Mouse (Mus musculus): ENCODE results near the gene Dlg2.

Gene Dlg2

DNA sequence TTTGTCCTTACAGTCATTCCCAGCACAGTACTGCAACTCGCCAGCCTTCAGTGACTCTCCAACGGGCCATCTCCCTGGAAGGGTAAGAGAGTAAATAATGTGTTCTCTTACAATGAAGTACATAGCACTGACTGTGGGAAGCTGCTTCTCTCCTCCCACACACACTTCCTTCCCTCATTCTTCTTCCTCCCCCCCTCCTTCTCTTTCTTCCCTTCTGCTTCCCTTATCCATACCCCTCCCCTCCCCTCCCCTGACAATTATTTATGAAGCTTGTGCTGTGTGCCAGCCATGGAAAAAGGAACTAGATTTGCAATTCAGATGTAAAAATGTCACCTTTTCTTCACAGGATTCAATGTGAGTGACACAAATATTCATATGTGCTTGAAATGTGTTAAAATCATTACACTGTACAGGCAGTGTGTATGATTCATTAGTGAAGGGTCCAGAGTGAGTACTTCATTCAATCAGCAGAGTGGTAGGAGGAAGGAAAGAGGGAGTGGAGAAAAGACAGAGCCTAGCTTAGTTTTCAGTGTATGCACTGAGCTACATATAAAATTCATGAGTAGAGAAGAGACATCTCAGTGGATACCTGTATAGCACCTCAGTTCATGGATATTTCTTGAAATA is 1564.4 kb downstream of the Dlg2 start:
- DNase-seq (ENCODE audit: extremely low spot score, low spot score) = no peak

DNA sequence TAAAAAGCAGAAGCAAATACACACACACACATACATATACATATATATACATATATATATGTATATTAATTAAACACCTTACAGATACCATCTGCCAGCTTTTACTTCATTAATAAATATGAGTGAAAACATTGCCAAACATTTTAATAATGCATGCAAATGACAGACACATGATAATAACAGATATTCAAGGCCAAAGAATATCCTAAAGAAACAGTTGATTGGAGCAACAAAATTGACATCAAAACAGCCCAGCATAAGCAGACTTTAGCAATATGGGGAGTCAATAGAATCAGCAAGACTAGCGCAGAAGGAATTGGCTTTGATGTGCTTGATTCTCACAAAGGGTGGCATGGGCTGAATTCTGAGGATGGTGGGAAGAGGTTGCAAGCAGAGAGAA is 1568.5 kb downstream of the Dlg2 start:
- no peak for DNase-seq (ENCODE audit: extremely low spot score, low spot score)

DNA sequence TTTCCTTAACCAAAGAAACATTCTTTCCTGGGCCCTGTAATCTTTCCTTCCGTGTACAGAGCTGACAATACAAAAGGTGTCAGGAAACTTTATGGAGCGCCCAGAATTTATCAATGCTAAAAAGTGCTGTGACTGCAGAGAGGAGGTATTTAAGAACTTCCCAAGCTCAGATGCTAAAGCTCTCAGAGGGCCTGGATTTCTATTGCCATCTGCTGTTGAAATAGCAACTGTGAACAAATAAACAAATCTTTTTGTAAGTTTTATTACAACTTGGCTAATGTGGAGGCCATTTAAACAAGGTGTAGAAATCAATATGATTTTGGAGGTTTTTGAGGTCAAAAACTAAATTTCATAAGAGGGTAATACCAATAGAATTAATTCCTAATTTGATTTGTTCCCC is 1570.8 kb downstream of the Dlg2 start:
- DNase-seq (ENCODE audit: extremely low spot score, low spot score) = no peak

DNA sequence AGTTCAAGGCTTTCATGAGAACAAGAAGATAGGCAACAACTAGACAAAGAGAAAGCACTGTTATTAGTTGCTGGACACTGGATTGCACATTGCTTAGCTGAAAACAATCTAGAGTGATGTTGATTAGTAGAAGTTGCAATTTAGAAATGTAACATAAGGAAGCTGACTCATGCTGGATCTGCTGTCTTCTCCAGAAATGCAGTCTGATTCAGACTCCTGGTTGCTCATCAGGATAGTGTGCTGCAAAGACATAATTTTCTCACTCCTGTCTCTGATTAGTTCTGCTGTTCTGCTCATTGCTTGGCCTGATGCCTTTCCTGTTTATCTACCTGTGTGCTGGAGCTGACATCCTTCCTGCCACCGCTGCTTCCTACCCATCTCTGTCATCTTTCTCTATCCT is 1572.4 kb downstream of the Dlg2 start:
- DNase-seq (ENCODE audit: extremely low spot score, low spot score) = no peak

DNA sequence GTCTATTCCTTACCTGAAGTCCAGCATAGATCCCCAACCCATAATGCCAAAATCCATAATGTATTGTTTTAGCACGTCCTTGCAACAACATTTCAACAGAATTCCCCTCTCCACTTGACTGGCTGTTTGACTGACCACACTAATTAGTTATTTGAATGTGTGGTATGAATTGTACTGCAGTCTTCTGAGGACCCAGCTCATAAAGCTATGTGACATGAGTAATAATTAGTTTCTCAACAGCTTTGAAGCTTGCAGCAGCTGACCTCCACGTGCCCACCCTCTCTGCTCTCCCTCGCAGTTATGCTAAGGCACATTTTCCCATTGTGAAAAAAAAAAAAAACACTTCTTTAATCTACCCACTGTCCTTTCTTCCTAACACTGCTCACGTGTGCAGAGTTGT is 1590.4 kb downstream of the Dlg2 start:
- DNase-seq (ENCODE audit: extremely low spot score, low spot score) = no peak

DNA sequence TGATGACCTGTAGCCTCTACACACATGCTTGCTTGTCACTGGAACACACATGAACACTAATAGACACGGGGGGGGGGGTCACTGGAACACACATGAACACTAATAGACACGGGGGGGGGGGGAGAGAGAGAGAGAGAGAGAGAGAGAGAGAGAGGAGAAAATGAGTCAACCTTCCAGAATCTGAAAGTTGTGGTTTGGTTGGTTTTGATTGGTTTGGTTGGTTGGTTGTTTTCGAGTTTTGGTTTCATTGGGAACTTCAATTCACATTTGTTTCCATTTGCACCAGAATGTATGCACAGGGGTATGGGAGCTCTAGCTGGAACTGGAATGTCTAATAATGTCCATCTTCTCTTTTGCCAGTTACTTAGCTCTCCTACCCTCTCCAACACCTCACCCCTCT is 1611.0 kb downstream of the Dlg2 start:
- DNase-seq (ENCODE audit: extremely low spot score, low spot score) = no peak

DNA sequence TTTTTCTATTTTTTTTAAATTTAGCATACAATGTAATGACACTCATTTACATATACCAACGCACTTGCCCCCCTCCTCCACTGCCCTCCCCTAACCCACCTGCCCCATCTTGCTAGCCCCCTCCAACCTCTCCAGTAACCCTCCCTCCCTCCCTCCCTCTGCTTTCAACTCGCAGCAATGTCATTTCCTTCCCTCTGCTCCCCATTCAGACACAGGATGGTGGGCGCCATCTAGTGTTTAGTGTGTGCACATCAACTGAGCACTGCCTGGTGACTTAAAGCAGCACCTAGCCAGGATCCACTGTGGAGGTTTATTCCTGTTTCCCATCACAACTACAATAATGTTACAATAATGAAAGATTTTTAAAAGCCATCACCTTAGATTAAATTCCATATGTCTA is 1617.4 kb downstream of the Dlg2 start:
- DNase-seq (ENCODE audit: extremely low spot score, low spot score) = peak; percentile 54

DNA sequence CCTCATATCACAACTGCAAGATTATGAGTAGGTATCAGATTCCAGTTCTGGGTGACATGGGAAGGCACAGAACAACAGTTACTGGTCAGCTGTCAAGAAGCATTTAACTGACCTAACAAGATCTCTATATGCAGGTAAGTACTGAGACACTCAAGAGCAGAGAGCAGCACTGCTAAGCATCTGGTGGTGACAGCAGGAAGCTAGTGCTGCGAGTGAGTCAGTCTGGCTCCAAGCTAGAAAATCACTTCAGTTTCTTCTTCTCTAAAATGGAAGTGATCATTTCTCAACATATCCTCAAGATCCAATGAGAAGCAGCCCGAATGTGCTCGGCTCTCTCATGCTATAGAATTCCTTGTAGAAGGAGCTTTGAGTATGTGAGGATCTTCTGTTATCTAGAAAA is 1618.7 kb downstream of the Dlg2 start:
- no peak for DNase-seq (ENCODE audit: extremely low spot score, low spot score)

DNA sequence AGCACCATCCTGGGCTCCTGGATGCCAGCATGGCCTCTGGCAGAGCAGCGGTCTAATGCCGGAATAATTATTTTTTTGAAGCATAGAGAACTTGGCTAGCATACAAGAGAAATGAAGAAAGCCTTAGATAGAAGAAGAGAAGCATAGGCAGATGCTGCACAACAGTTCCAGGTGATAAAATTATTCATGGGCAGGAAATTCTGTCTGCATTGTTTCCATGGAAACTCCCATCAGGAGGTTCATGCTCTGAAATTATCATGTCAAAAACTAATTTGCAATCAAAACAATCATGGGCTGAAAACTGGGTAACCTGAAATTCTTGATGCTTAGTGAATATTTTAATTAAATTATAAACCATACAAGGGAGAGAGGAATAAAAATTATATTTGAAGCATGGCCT is 1624.4 kb downstream of the Dlg2 start:
- no peak for DNase-seq (ENCODE audit: extremely low spot score, low spot score)

DNA sequence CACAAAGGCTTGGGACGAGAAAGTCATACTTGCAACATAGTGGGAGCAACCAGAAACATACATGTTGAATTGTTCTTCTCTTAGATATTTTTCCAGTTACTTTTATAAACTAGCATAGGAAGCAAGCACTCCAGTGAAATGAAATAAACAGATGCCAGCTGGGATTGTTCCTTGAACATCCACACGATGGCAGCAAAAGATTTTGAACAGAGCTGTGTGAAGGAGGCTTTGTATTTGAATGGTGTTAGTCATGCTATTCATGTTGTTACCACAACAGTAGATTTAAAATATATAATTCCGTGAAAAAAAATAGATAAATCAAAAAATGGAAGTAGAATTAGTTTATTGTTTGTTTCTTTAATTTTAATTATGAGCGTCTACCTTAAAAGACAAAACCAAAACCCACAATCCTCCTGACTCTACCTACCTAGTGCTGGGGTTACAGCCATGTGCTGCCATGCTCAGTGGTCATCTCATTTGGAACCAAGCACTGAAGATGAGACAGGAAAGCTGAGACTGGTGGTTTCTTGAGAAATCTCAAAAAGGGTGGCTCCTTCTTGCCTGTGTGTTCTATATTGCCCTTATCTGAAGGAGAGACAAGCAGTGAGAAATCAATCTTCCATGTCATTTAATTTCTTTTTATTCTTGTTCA is 1626.5 kb downstream of the Dlg2 start:
- DNase-seq (ENCODE audit: extremely low spot score, low spot score) = peak; percentile 49

DNA sequence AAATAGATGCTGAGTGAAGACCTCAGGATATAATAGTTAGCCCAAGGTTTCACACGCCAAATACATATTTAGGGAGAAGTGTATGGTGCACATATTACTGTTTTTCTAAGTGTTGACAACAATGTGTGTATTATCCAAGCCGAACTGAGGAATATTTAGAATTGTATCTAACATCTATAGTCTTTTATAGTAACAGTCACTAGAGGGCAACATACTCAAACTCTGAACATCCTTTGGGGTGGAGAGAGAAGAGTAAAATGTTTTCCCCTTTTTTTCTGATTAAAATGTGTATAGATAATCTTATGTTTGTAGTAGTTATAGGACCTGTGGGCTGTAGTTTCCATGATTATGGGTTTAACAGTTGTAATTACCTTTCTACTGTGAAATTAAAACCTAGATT is 1629.0 kb downstream of the Dlg2 start:
- DNase-seq (ENCODE audit: extremely low spot score, low spot score) = no peak

DNA sequence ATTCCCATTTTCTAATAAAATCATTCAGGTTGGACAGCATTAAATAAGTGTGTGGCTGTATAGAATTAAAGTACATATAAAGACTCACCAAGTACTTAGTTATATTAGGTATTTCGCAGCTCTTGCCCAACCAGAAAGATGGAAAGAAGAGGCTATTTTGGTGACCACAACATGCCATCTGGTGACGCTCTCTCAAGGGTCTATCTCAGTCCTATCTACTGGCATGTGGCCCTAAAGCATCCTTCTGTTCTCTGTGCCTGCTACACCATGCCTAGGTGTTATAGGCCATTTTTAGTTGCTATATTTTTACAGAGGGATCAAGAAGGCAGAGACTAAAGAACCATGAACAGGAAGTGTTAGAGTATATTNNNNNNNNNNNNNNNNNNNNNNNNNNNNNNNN is 1629.5 kb downstream of the Dlg2 start:
- no peak for DNase-seq (ENCODE audit: extremely low spot score, low spot score)

DNA sequence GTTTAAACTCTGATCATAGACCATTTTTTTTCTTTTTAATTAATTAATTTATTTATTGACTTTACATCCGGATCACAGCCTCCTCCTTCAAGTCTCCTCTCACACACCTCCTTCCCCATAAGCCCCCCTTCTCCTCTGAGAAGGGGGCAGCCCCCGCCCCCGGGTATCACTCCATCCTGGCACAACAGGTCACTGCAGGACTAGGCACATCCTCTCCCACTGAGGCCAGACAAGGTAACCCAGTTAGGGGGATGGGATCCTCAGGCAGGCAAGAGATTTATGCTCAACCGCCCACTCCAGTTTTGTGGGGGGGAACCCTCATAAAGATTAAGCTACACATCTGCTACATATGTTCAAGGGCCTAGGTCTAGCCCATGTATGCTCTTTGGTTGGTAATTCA is 1636.6 kb downstream of the Dlg2 start:
- no peak for DNase-seq (ENCODE audit: extremely low spot score, low spot score)

DNA sequence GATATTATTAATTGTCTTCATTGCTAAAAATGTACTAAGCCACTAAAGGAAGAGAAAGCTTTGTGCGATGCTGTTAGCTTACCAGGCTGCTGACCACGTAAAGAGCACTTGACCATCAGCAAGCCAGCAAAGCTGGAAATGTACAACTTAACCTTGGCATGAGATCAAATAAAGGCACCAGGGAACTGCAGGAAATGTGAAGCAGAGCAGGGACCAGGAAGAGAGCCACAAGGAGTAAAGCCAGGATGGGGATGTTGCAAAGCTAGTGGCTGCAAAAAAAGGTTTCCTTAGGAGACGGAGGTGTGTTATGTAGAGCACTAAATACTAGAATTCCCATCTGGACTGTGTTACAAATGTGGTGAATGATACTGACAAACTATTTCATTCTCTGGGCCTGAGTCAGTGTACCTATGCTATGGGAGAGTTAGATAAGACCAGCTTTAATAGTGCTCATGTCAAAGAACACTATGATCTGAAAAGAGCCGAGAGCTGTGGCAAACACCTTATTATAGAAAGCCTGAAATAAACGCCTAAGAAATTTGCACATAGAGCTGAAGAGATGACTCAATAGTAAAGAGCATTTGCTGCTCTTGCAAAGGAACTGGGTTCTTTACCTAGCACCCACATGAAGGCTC is 1638.9 kb downstream of the Dlg2 start:
- no peak for DNase-seq (ENCODE audit: extremely low spot score, low spot score)

DNA sequence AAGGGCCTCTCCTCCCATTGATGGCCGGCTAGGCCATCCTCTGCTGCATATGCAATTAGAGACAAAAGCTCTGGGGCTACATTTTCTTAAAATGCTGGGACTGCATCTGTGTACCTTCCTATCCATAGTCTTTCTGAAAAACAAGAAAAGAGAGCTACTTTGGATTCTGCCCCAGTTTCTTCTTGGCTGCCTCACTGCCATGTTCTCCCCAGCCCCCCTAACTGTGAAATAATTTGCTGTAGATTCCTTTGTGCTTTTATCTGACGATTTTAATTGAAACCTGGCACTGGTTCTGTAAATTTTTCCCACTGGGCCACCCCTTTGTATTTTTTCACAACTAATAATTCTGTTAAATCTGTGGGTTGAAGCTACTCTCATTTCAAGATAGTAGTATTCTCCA is 1646.8 kb downstream of the Dlg2 start:
- no peak for DNase-seq (ENCODE audit: extremely low spot score, low spot score)

DNA sequence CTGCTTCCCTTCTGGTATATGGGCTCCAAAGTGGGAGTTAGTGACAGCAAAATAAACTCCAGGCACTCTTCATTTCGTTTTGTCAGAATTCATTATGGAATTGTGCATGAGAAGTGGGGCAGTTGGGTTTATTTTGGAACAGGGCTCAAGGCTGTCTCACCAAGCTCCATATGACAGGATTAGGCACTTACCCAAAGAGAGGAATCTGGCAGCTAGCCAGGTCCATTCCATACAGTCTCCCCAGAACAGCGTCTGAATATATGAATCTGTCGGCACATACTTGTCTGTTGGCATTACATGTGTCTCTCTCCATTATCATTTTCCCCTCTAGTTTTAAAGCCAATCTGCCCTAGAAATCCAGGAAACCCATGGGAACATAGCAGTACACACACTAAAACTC is 1649.4 kb downstream of the Dlg2 start:
- DNase-seq (ENCODE audit: extremely low spot score, low spot score) = no peak

DNA sequence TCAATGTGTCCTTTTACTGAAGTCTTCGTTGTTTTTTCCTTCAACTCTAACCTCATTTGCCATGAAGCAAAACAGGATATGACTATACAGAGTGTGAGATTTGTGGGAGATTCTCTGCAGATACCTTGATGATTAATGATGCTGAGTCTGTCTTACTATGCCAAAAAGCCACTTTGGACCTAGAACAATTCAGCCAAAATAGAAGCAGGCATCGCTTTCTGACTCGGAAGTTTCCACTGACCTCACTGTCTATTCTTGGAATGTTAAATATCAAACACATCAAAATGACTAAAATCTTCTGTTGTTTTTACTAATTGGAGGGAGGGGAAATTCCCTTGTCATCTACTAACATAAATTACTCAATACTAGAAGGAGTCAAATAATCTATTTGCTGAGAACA is 1657.8 kb downstream of the Dlg2 start:
- no peak for DNase-seq (ENCODE audit: extremely low spot score, low spot score)

DNA sequence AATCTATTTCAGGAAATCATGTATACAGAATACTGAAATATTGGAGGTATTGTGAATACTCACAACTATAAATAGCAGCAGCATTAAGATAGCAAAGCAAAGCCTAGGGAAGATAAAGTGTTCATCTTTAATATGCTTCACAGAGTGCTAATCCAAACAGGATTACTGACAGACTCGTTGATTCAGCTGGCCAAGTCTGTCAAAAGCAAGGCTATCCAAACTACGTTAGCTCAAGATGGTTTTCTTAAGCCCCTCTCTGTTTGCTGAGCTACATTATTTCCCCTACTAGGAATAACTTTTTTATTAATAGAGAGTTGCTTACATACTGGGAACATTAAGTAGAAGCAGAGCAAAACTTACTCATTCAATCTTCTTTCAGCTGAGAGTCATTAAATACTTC is 1659.2 kb downstream of the Dlg2 start:
- DNase-seq (ENCODE audit: extremely low spot score, low spot score) = no peak

DNA sequence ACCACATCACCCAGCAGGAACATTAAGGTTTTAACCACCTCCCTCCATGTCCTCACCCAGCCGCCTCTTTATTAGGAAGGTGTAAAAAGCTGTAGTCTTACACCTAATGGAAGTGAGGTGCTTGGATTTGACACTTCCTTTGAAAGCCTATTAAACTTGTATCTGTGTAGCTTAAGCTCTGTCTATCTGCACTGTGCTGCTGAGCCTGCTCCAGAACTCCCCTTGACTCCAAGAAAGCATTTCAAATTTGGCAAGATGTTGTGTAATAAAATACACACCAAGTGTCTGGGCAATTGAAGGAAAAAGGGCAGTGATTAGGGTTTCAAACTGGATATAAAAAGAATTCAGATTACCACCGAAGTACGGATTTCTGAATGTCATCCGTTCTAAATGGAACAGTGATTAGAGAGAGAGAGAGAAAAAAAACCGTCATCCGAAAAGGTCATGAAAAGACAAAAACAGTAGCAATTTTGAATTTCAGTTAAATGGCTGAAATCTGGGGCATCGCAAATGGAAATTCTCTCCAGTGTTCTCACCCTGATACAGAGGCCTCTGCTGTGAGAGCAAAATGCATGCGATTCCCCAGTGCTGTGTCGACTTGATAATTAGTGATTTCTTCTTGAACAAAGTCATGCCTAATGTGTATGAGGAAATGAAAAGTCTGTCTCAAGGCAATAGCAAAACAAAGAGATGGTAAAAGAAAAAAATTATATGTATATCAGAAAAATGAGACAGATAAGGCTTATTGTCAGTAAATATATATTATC is 1663.8 kb downstream of the Dlg2 start:
- DNase-seq (ENCODE audit: extremely low spot score, low spot score) = no peak

DNA sequence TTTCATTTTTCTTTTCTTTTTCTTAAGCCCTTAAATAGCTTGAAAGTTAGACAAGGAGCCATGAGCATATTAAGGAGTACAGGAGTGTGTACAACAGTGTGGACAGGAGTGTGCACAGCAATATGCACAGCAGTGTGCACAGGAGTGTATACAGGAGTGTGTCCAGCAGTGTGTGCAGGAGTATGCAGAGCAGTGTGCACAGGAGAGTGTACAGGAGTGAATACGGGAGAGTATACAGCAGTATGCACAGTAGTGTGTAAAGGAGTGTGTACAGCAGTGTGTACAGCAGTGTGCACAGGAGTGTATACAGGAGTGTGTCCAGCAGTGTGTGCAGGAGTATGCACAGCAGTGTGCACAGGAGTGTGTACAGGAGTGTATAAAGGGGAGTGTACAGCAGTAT is 1671.0 kb downstream of the Dlg2 start:
- no peak for DNase-seq (ENCODE audit: extremely low spot score, low spot score)

DNA sequence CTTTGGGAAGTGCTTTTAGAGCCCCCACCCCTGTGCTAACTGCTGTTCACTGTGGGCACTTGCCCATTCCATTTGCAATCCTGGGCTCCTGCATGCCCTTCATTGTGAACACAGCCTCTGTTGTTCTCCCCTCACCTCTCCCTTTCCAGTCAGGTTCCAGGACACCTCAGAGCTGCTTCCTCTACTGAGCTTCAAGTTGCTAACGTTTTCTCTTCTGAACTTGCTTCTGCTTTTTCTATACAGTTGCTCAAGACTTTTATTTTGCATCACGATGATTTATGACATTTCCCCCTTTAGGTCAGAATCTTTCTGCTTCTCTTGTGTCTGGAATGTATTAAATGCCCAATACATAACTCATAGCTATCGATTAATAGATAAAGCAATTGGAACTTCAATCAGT is 1674.3 kb downstream of the Dlg2 start:
- no peak for DNase-seq (ENCODE audit: extremely low spot score, low spot score)

DNA sequence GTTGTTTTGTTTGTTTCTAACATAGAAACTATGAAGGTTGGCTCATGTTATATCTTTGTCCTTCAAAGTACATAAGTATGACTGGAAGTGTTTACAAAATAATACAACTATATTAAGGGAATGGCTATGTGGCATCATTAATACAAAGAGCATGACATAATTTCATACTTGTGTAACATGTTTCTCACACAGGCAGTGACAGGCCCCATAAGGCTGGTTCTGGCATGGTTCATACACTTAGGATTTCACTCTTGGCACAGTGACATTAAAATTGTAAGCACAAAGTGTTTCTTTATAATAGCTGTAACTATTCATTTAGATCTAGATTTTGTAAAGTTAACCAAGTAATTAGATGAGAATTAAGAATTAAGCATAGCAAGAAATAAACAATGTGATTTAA is 1678.1 kb downstream of the Dlg2 start:
- no peak for DNase-seq (ENCODE audit: extremely low spot score, low spot score)

Measured in neural tube, embryonic 10.5 days (tissue).